Mouse (Mus musculus) ES-Bruce4 (cell line): ENCODE results near the gene Uba52. TPM values are rescaled to one million over a fixed set of nuclear protein-coding genes. Genes with fewer than 3 reads are reported as not detected.

ENCODE experiments used
- H3K27ac ChIP-seq: 2 replicates; pipeline ENCODE4 v1.5.1; 2012; ENCODE audit warnings: low read length, inconsistent platforms; ENCODE audit not compliant: insufficient read depth
- H3K27me3 ChIP-seq: 2 replicates; pipeline ENCODE4 v1.6.1; 2012; ENCODE audit warnings: mild to moderate bottlenecking, low read length, inconsistent platforms; ENCODE audit not compliant: control insufficient read depth, poor library complexity, insufficient read depth, severe bottlenecking
- H3K36me3 ChIP-seq: 2 replicates; pipeline ENCODE4 v1.6.1; 2012; ENCODE audit warnings: inconsistent platforms, mild to moderate bottlenecking, low read length, moderate library complexity; ENCODE audit not compliant: control insufficient read depth, poor library complexity, insufficient read depth, severe bottlenecking
- H3K4me1 ChIP-seq: one replicate; pipeline ENCODE4 v1.8.1; 2011; ENCODE audit warnings: low read length; ENCODE audit not compliant: control insufficient read depth, insufficient read depth
- H3K4me3 ChIP-seq: 2 replicates; pipeline ENCODE4 v1.5.1; 2011; ENCODE audit warnings: low read depth, mild to moderate bottlenecking, low read length
- H3K9ac ChIP-seq: 2 replicates; pipeline ENCODE4 v1.6.1; 2012; ENCODE audit warnings: low read depth, mild to moderate bottlenecking, inconsistent platforms; ENCODE audit not compliant: poor library complexity, severe bottlenecking
- H3K9me3 ChIP-seq: replicated peaks from 2 replicates; pipeline ENCODE4 v1.6.1; 2012; ENCODE audit warnings: mild to moderate bottlenecking, low read length, inconsistent platforms; ENCODE audit not compliant: control insufficient read depth, poor library complexity, insufficient read depth, severe bottlenecking
- CTCF ChIP-seq: IDR thresholded peaks from one replicate; pipeline ENCODE4 v1.8.1; 2011; ENCODE audit warnings: low read depth, low read length
- EP300 ChIP-seq: IDR thresholded peaks from 2 replicates; pipeline ENCODE4 v1.6.1; 2011; ENCODE audit warnings: low read depth, low read length; ENCODE audit not compliant: insufficient read depth
- POLR2A ChIP-seq: IDR thresholded peaks from one replicate; pipeline ENCODE4 v1.8.1; 2011; ENCODE audit warnings: low read length; ENCODE audit not compliant: insufficient read depth
- polyA plus RNA-seq: library from polyadenylated mRNA; stranded (reverse); fragments of >200 nt; gene quantifications from 2 replicates; pipeline ENCODE4 v1.2.4, GENCODE M21; 2011; ENCODE audit warnings: low read depth; ENCODE audit not compliant: missing spikeins, insufficient read depth, insufficient read length

The Uba52 gene
- polyA plus RNA-seq, 1 experiment: 1,157 TPM

DNA sequence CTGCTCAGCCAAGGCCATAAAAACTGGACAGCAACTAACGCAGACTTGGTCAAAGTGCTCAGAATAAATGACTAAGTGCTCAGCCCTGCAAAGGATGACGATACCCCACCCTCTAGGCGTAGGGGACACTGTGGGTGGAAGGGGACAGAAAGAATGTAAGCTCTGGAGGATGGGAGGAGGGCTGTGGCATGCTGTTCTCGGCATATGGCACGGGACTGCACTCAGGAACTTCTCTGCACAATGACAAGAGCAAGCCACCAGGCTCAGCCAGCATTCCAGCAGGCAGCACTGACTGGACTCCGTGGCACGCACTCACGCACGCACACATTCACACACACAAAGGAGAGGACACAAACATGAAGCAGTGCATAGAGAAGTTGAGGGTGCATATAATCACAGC lies 50.0 kb downstream of the Uba52 start:
- Histone ChIP-seq H3K36me3 (no peaks in the 10 kb centered on the region), H3K27ac (no peak overlapping the region), H3K4me3 (no peak overlapping the region), H3K4me1 (no peaks in the 10 kb centered on the region), H3K9ac (no peak overlapping the region), H3K27me3 (no peaks in the 10 kb centered on the region), H3K9me3 (no peaks in the 10 kb centered on the region)
- no peak for TF ChIP-seq EP300
- no peak for TF ChIP-seq CTCF
- TF ChIP-seq POLR2A: no peak

DNA sequence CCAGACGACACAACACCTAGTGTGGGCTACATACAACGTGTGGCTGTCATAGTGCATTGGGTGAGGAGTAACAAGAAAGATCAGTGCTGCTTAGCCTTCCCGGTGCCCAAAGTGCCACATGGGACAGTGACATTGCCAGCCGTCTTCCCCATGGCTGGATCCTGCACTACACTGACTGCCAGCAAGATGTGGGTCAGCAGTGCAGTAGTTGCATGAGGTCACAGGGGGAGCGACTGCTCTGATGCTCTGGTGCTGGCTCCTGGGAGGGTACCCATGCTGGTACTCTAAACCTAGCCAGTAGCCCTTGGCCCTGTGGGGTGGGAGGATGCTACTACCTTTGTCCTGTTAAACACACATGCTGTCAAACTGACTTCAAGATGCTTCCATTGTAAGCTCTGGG lies 50.4 kb downstream of the Uba52 start:
- Histone ChIP-seq H3K9me3 (no peaks in the 10 kb centered on the region), H3K27me3 (no peaks in the 10 kb centered on the region), H3K9ac (no peak overlapping the region), H3K4me1 (no peaks in the 10 kb centered on the region), H3K36me3 (no peaks in the 10 kb centered on the region), H3K27ac (no peak overlapping the region), H3K4me3 (no peak overlapping the region)
- TF ChIP-seq EP300: no peak
- TF ChIP-seq CTCF: no peak
- TF ChIP-seq POLR2A: no peak

DNA sequence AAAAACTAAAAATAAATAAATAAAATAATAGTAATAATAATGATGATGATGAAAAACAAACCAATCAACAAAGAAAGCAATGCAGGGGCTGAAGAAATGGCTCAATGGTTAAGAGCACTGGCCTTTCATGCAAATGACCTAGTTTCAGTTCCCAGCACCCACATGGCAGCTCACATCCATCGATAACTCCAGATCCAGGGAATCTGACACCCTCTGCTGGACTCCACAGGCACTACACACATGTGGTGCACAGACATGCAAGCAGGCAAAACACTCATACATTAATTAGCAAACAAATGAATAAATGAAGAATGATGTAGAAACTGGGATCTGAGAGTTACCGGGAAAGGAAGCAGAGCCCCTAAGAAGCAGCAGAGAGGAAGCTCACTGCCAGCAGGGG lies 51.0 kb downstream of the Uba52 start:
- Histone ChIP-seq H3K9ac (no peak overlapping the region), H3K4me3 (no peak overlapping the region), H3K36me3 (no peaks in the 10 kb centered on the region), H3K27ac (no peak overlapping the region), H3K27me3 (no peaks in the 10 kb centered on the region), H3K4me1 (no peaks in the 10 kb centered on the region), H3K9me3 (no peaks in the 10 kb centered on the region)
- TF ChIP-seq CTCF: peak; percentile 20
- no peak for TF ChIP-seq POLR2A

DNA sequence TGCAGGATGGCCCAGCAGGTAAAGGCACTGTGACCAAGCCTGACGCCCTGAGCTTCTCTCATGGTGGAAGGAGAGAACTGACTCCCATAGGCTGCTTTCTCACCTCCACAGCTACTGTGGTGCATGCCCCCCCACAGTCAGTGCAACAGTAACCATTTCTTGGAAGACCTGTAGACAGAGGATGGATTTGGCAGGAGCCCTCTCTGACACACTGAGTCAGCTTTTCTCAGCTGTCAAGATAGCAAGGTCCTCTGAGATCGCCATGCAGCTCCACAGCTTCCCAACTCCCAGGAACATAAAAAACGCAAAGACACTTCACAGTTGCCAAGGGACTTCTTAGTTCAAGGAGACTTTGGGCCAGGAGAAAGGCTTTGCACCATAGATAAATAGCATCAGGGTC lies 52.1 kb downstream of the Uba52 start:
- H3K9me3 ChIP-seq: no peaks in the 10 kb centered on the region
- TF ChIP-seq CTCF (no peak), POLR2A (no peak), EP300 (no peak)
- no peak overlapping the region for H3K27ac ChIP-seq
- H3K36me3 ChIP-seq: no peaks in the 10 kb centered on the region
- no peaks in the 10 kb centered on the region for H3K27me3 ChIP-seq
- H3K4me1 ChIP-seq: no peaks in the 10 kb centered on the region
- H3K4me3 ChIP-seq: no peak overlapping the region
- no peak overlapping the region for H3K9ac ChIP-seq

Other genes with a start within 250 kb of the Uba52 start
- gene Homer3, start 228.0 kb downstream of the Uba52 start, polyA plus RNA-seq: 37.9 and 40.0 TPM in 2 replicates
- 45.3 and 50.5 TPM in 2 replicates for gene Ddx49, start 208.3 kb downstream of the Uba52 start, polyA plus RNA-seq
- 115 and 117 TPM in 2 replicates for gene Cope, start 208.3 kb downstream of the Uba52 start, polyA plus RNA-seq
- gene Cers1, start 195.0 kb downstream of the Uba52 start, polyA plus RNA-seq: 3.4 and 3.8 TPM in 2 replicates
- 1.0 TPM in 1 of 2 replicates, not detected in the other for gene Gdf1, start 181.0 kb downstream of the Uba52 start, polyA plus RNA-seq
- 46.3 and 50.1 TPM in 2 replicates for gene Upf1, start 157.5 kb downstream of the Uba52 start, polyA plus RNA-seq
- 1.4 and 2.0 TPM in 2 replicates for gene Comp, start 137.2 kb downstream of the Uba52 start, polyA plus RNA-seq
- 7.7 and 9.6 TPM in 2 replicates for gene Crtc1, start 71.2 kb downstream of the Uba52 start, polyA plus RNA-seq
- gene Klhl26, start 33.8 kb downstream of the Uba52 start, polyA plus RNA-seq: 27.4 and 33.7 TPM in 2 replicates
- 3.3 and 4.2 TPM in 2 replicates for gene Tmem59l, start 23.4 kb downstream of the Uba52 start, polyA plus RNA-seq
- 6.1 and 7.5 TPM in 2 replicates for gene Crlf1, start 17.6 kb downstream of the Uba52 start, polyA plus RNA-seq
- 40.0 and 43.7 TPM in 2 replicates for gene Rex1bd, start 4.0 kb downstream of the Uba52 start, polyA plus RNA-seq
- gene Fkbp8, start 16.9 kb upstream of the Uba52 start, polyA plus RNA-seq: 80.5 and 87.3 TPM in 2 replicates
- 57.4 and 63.5 TPM in 2 replicates for gene Kxd1, start 17.2 kb upstream of the Uba52 start, polyA plus RNA-seq
- gene Ell, start 28.7 kb upstream of the Uba52 start, polyA plus RNA-seq: 12.4 and 13.2 TPM in 2 replicates
- gene Isyna1, start 83.6 kb upstream of the Uba52 start, polyA plus RNA-seq: 61.5 and 72.3 TPM in 2 replicates
- gene Ssbp4, start 98.1 kb upstream of the Uba52 start, polyA plus RNA-seq: 49.9 and 50.2 TPM in 2 replicates
- gene Lrrc25, start 105.4 kb upstream of the Uba52 start, polyA plus RNA-seq: not detected in 2 replicates
- gene Gdf15, start 121.7 kb upstream of the Uba52 start, polyA plus RNA-seq: 1.9 and 2.1 TPM in 2 replicates
- gene Pgpep1, start 149.6 kb upstream of the Uba52 start, polyA plus RNA-seq: 30.2 and 44.4 TPM in 2 replicates
- gene Lsm4, start 162.4 kb upstream of the Uba52 start, polyA plus RNA-seq: 211 TPM in 2 replicates
- 56.6 and 66.4 TPM in 2 replicates for gene Jund, start 188.1 kb upstream of the Uba52 start, polyA plus RNA-seq
- not detected in 2 replicates for gene Iqcn, start 192.7 kb upstream of the Uba52 start, polyA plus RNA-seq
- 0.99 and 2.5 TPM in 2 replicates for gene Gm3336, start 207.7 kb upstream of the Uba52 start, polyA plus RNA-seq
- gene Pde4c, start 212.9 kb upstream of the Uba52 start, polyA plus RNA-seq: 1.9 and 2.3 TPM in 2 replicates
- 6.2 and 6.3 TPM in 2 replicates for gene Rab3a, start 243.9 kb upstream of the Uba52 start, polyA plus RNA-seq